35 mouse cellular contexts compared by ENCODE assay signal in the genomic region with DNA sequence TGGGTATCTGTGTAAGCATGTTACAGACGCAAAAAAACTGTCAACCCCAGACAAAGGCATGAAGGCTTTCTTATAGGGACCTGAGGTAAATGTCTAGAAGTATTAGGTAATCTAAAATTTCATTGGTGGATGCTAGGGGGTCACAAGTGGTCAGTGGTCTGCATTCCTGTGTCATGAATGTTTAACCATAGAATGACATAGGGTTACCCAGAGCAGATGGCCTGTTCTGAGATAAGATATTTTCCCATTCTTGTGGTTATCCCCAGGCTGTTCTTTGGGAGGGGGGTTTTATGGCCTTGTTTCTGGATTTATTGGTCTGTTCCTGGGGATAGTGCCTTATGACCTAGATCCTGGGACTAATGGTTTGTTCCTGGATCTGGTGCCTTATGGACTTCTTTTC. TPM values are rescaled to one million over a fixed set of nuclear protein-coding genes. Genes with fewer than 3 reads are reported as not detected.
"Had no signal": no experiment of that assay in that cellular context is flagged by ENCODE, and none has a peak within 500 bp of the region (broad histone marks: within the 10 kb centered on the region; RNA-seq: fewer than 3 reads in every experiment).

No protein-coding gene starts in this region.

- H3K4me2 ChIP-seq: heart, embryonic 11.5 days; heart, embryonic 12.5 days; heart, embryonic 13.5 days; heart, embryonic 15.5 days; hindbrain, embryonic 12.5 days; hindbrain, embryonic 13.5 days; hindbrain, embryonic 14.5 days; hindbrain, embryonic 15.5 days; intestine, embryonic 15.5 days; kidney, embryonic 15.5 days had no signal

- H3K4me3 ChIP-seq: heart, embryonic 10.5 days; heart, embryonic 12.5 days; heart, embryonic 13.5 days; heart, embryonic 15.5 days; hindbrain, embryonic 10.5 days; hindbrain, embryonic 12.5 days; hindbrain, embryonic 13.5 days; hindbrain, embryonic 15.5 days; intestine, embryonic 15.5 days; kidney, embryonic 15.5 days; layer of hippocampus, adult 2 months; left cerebral cortex, adult 2 months had no signal

- H3K9me3 ChIP-seq: heart, embryonic 10.5 days; heart, embryonic 12.5 days; heart, embryonic 13.5 days; heart, embryonic 15.5 days; hindbrain, embryonic 10.5 days; hindbrain, embryonic 12.5 days; hindbrain, embryonic 13.5 days; hindbrain, embryonic 15.5 days; intestine, embryonic 15.5 days; kidney, embryonic 15.5 days had no signal

- H3K36me3 ChIP-seq: heart, embryonic 10.5 days; heart, embryonic 12.5 days; heart, embryonic 13.5 days; heart, embryonic 15.5 days; hindbrain, embryonic 10.5 days; hindbrain, embryonic 12.5 days; hindbrain, embryonic 13.5 days; hindbrain, embryonic 15.5 days; intestine, embryonic 15.5 days; kidney, embryonic 15.5 days had no signal

- H3K4me1 ChIP-seq: heart, embryonic 10.5 days; heart, embryonic 12.5 days; heart, embryonic 13.5 days; heart, embryonic 15.5 days; hindbrain, embryonic 12.5 days; hindbrain, embryonic 13.5 days; hindbrain, embryonic 15.5 days; intestine, embryonic 15.5 days; kidney, embryonic 15.5 days had no signal

- DNase-seq: heart, postnatal 10 days; heart, postnatal 14 days; heart, postnatal 36 days; kidney, adult 11 months; kidney, adult 18-20 months; kidney, adult 2 months; kidney, adult 8-10 months; kidney, adult 9 months; kidney, postnatal 10 days; kidney, postnatal 14 days; kidney, postnatal 36 days; kidney, postnatal 4 days; layer of hippocampus, adult 9-11 months; layer of hippocampus, postnatal 36 days had no signal

- H3K27ac ChIP-seq: heart, embryonic 10.5 days; heart, embryonic 13.5 days; heart, embryonic 15.5 days; hindbrain, embryonic 10.5 days; hindbrain, embryonic 12.5 days; hindbrain, embryonic 13.5 days; hindbrain, embryonic 14.5 days; hindbrain, embryonic 15.5 days; hindbrain, postnatal 0 days; intestine, embryonic 15.5 days; kidney, embryonic 15.5 days; layer of hippocampus, adult 2 months; left cerebral cortex, adult 2 months had no signal

- ATAC-seq: hindbrain, embryonic 16.5 days; hindbrain, postnatal 0 days; inflammation-experienced regulatory T-cells, adult 6 months; intestine, embryonic 15.5 days; intestine, postnatal 0 days had no signal

- H3K9ac ChIP-seq: heart, embryonic 12.5 days; heart, embryonic 13.5 days; heart, embryonic 15.5 days; hindbrain, embryonic 12.5 days; hindbrain, embryonic 13.5 days; hindbrain, embryonic 14.5 days; hindbrain, embryonic 15.5 days; intestine, embryonic 15.5 days; kidney, embryonic 15.5 days had no signal

RNA-seq across cellular contexts. Expression of a gene that starts 30.3 kb away (rescaled TPM):
- total RNA-seq: heart, postnatal 14 days; heart, postnatal 25 days; heart, postnatal 36 days; hematopoietic stem cell, adult 5-6 weeks had no signal
- polyA plus RNA-seq: inflammation-experienced regulatory T-cells, adult 6 months; kidney, adult 2 months; large intestine, adult 2 months had no signal
